Mouse (Mus musculus) naive thymus-derived CD4-positive, alpha-beta T cell, adult 2 months (primary cell): ENCODE measurements around the gene Arfip1.

Experiments
- DNase-seq: peaks from one replicate; pipeline ENCODE4 v3.0.0-alpha.2; 2011; ENCODE audit warnings: low read depth

The Arfip1 gene

DNA sequence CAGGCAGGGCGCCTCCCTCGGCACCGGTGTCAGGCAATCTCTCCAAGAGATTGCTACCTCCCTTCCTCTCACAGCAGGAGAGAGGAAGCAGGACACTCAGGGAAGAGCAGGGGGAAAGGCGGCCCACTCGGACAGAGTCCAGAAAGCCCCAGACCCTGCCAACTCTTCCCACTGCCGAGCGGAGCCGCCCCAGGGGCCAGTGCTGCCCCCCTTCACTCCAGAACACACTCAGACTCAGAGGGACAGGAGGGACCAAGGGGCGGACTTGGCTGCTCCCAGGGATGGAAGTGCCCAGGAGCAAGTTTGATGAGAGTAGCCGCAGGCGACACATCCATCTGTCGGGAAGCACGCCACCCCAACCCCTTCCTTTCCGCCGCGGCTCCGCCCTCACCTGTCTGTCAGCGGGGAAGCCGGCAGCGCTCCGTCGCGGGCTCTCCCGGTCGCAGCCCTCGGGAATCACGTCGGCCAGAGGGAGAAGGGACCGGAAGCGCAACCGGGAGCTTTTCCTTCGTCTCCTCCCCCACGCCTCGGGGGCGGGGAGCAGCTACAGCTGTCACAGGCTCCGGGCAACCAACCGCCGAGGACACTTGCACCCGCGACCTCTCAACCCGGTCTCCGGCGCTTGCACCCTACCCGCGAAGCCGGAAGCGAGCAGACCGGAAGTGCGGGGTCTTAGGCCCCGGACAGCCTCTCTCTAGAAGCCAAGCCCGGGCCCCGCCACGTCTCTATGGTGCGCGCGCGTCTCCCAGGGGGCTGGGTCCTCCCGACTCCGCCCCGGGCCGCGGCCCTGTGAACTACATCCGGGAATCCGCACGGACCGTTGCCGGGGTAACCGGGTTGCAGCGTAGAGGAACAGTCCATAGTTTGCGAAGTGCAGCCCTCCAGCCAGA, at the start of gene Arfip1:
Gene Arfip1 (minus strand): TSS at position 603 of the 890 bp plus-strand sequence.
- peak; percentile 93 for DNase-seq

DNA sequence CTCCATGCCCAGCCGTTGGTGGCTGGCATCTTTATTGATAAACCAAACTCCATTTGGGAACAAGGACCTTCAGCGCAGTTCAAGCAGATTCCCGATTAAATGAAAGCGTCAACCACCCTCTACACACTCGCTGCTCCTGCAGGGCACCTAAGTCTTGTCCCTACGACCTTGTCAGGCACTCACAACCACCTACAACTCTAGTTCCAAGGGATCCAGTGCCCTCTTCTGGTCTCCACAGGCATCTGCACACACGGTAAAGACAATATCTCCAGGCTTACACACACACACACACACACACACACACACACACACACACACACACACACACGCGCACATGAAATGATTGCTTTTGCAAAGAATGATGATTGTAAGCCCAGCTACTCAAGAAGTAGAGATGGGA, 49.2 kb upstream of the Arfip1 start:
- DNase-seq, result no peak

- peak; percentile 57 for DNase-seq
Measured at GRCm38 (mm10) chr3:84622026-84622425, 39.6 kb upstream of the Arfip1 start.

DNA sequence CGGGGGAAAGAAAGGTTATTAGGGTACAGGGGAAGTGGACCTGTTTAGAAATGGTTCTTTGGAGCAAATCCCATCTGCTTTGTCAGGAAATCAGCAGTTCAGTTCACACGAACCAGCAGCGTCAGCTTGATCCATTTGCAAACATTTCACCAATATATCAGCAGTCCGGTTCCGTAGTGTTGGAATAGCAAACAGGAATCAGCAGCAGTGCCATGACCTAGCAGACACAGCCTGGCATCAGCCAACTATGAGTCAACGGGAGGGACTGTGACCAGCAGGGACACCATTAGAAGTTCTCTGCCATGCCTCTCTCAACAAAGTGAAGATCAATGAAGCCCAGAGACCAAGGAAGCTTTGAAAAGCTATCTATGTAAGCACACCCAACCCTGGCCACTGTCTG, 37.3 kb upstream of the Arfip1 start:
- no peak for DNase-seq

DNA sequence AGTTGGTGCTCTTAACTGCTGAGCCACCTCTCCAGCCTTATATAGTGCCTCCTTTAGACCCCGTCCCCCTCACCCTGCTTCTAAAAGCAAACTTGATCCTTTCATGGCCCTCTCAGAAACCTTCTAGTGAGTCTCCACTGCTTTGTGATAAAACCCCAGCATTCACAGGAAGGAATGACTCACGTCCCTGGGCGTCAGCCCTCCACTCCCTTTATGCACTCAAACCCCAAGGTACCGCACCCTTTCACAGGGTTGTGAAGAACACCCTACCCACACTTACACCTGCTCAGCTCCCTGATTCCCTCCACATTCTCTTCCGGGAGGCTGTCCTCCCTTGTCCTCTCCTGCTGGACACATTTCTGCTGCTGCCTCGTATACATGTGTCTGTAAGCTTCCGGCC, 36.6 kb upstream of the Arfip1 start:
- no peak for DNase-seq

DNA sequence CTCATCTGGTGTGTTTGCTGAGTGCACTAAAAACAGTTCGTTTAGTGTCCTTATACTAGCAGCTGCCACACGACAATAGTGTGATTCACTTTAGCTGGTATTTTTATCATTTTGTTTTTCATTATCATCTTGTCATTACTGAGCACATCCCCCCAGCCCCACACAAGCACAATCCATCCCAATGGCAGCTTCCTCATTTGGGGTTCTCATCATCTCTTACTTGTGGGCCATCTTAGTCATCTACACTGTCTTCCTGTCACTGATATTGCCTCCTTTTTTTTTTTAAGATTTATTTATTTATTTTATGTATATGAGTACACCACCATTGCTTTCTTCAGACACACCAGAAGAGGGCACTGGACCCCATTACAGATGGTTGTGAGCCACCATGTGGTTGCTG, 36.2 kb upstream of the Arfip1 start:
- no peak for DNase-seq

DNA sequence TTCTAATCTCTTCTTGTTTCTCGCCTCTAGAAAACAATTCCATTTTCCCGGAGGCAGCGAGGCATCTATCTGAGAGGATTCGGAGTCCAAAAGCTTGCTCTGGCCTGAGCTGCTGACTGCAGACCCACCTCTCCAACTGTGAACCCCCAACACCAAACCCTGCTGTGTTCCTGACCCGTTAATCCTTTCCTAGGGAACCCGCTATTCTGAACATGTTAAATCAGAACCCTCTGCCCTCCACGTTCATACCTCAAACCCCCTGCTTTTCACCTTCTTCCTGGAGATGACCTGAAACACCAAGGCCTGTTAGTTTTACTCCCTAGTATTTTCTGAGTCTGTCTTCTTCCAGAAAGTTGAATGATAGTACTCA, 33.4 kb upstream of the Arfip1 start:
- DNase-seq, result no peak

GRCm38 (mm10) chr3:84615050-84615855, 32.8 kb upstream of the Arfip1 start:
- DNase-seq, result peak; percentile 74

DNA sequence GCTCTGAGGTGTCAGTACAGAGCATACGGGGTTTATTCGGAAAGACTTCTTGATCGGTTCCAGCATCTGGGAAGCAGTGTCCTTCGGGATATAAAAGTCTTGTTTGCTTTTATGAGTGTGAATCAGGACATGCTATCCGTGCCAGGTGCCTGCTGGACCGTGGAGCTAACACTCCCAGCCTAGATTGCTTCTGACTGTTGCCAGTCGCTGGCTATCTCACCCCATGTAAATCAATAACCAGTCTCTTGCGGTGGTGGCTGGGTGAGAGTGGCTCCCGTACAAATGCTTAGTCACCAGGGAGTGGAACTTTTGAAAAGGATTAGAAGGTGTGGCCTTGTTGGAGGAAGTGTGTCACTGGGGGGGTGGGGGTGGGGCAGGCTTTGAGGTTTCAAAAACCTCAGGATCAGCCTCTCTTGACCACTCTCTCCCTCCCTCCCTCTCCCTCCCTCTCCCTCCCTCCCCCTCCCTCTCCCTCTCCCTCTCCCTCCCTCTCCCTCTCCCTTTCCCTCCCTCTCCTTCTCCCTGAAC, 27.8 kb upstream of the Arfip1 start:
- DNase-seq, result no peak

GRCm38 (mm10) chr3:84603212-84603611, 20.8 kb upstream of the Arfip1 start:
- DNase-seq, result no peak

GRCm38 (mm10) chr3:84602759-84603158, 20.3 kb upstream of the Arfip1 start:
- no peak for DNase-seq

GRCm38 (mm10) chr3:84601870-84602495, 19.6 kb upstream of the Arfip1 start:
- DNase-seq, result no peak

GRCm38 (mm10) chr3:84598756-84599155, 16.3 kb upstream of the Arfip1 start:
- DNase-seq, result no peak

- no peak for DNase-seq
Measured at GRCm38 (mm10) chr3:84597996-84598734, 15.7 kb upstream of the Arfip1 start.

- DNase-seq, result no peak
Measured at GRCm38 (mm10) chr3:84595677-84596234, 13.3 kb upstream of the Arfip1 start.

DNA sequence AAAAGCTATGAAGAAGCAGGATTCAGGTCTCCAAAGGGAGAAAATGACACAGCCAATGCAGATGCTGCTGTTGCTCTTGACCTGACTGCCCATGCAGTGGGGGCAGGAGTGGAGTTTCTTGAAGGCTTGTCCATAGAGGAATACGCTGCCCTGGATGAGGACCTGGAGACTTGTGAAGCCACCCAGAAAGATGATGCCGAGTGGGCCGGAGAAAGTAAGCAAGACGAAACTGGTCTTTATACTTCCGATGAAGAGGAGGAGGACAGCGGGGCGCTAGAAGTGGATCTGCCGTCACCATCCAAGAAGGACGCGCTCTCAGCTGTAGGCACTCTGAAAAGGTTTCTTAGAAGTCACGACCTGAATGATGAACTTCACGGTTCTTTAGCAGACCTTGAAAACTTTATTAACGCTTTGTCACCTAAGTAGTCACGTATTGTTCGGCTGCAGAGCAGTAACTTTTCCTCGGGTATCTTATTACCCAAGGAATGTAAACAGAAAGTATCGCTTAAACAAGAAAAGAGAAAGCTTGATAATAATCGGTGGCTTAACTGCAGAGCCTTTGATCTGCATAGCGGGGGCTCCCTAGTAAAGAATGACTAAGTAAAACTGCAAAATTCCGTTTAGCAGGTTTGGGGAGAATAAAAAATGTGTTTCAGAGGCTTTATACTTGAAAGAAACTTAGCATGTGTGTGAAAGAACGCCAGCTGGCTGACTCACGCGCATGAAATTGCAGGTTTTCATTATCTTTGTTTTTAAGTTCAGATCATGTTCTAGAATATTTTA, 12.7 kb upstream of the Arfip1 start:
- DNase-seq, result peak; percentile 37

- no peak for DNase-seq
Measured at GRCm38 (mm10) chr3:84593274-84593673, 10.8 kb upstream of the Arfip1 start, which contains the start of gene Tigd4. Gene Tigd4, plus strand, starts transcription at chr3:84593574.

DNA sequence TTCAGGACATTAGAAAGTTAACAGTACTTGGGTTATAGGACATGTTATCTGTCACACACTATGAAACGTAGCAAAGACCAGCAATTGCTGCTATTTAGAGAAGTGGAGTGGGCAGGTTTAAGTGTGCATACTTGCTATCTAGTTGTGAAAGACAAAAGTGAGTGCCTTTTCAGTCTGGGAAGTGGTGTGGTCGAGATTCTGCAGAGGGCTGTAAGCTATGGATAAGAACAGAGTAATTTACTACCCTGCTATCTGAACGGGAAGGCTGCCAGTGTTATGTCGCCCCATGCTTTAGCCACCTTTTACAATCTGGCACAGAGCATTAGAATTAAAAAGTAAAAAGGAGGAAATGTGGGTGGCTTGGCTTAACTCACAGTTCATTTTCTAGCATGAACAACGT, 4.3 kb upstream of the Arfip1 start:
- no peak for DNase-seq

DNA sequence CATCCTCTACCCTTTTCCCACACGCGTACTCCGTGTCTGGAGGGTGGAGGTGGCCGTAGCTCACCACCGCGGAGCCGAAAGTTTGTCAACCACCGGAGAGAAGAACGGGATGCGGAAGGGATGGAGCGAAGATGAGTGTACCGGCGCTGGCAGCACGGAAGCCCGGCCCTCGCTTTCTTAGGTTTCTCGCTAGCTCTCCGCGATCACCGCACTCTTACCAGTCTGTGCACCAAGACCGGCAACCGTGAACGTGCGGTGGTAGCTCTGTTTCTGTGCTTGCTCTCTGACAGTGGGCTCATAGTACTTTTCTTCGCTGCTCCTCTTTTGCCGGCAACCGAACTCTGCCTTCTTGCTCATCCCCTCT, 470 bp upstream of the Arfip1 start:
- DNase-seq, result no peak

- DNase-seq, result peak; percentile 69
Measured at GRCm38 (mm10) chr3:84581696-84582022, 766 bp downstream of the Arfip1 start.

- no peak for DNase-seq
Measured at GRCm38 (mm10) chr3:84580716-84581115, 1.7 kb downstream of the Arfip1 start.
